Mouse (Mus musculus): ENCODE results near the gene Olfr1220. TPM values are rescaled to one million over a fixed set of nuclear protein-coding genes. Genes with fewer than 3 reads are reported as not detected.

Gene Olfr1220
- not detected for polyA plus RNA-seq (2014; fragmentation: Illumina TruSeq; extraction: RNeasy Lipid Tissue Mini Kit (QIAGEN cat#74804); ENCODE audit: low read depth, low replicate concordance)

GRCm38 (mm10) chr2:89106735-89107134 is at the start of gene Olfr1220:
Olfr1220 (minus strand) TSS chr2:89106835.

DNA sequence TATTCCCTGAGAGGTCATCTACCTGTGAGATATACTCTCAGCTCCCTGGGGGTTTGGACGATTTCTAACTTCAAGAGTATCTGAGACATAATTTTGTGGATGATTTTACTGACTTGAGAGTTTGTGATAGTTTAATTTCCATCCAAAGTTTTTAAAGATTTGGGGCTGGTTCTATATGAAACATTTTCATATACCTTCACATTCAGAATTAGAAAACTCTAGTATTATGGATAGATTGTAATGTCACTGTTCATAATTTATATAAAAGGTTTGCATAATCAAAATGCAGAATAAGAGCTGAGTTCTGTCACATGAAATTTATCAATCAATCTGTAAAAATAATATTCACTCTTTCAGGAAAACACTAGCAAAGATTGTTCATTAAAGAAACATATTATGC is 44.8 kb upstream of the Olfr1220 start, which contains the start of gene Olfr1223:
Olfr1223 (minus strand) TSS at position 101 of the 400 bp plus-strand sequence.

DNA sequence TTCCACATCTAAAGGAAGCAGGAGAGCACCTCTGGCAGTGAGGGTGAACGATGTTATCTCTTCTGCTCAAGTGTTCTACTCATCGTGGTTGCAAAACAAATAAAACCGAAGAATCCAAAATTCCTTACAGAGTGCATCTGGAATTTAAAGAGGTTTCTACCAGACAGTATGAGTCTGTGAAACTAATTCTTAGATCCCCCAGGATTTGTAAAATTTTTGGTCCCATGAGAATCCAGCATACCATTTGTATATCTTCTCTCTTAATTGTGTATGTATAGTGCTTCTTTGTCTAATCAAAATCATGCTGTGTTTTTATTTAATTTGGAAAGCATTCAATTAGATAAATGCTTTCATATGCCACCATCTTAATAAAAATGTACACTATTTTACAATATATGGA is 26.3 kb upstream of the Olfr1220 start, which contains the start of gene Olfr1222:
Olfr1222 (minus strand) TSS at position 101 of the 400 bp plus-strand sequence.

GRCm38 (mm10) chr2:89117183-89117582 is 10.5 kb upstream of the Olfr1220 start, which contains the start of gene Olfr1221:
Olfr1221 (minus strand) TSS chr2:89117283.

DNA sequence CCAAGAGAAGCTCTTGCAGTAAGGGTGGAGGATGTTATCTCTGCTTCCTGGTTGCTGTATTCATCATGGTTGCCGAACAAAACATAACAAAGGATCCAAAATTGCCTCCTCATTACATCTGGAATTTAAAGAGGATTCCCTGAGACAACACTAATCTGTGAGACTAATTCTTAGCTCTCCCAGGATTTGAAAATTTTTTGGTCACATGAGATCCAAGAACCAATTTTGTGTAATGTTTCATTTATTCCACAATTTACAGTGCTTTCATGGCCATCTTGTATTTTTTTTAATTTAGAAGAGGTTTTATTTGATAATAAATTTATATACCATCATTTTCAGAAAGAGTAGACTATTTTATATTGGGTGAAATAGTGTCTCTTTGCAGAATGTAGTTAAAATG is 23.2 kb downstream of the Olfr1220 start, which contains the start of gene Olfr1219:
Olfr1219 (minus strand) TSS at position 101 of the 400 bp plus-strand sequence.

GRCm38 (mm10) chr2:89061087-89061486 is 45.5 kb downstream of the Olfr1220 start, which contains the start of gene Olfr1218:
Olfr1218 (minus strand) TSS chr2:89061187.

Other genes with a start within 250 kb of the Olfr1220 start
- gene Olfr1206, start 243.6 kb downstream of the Olfr1220 start, polyA plus RNA-seq (2014; fragmentation: Illumina TruSeq; extraction: RNeasy Lipid Tissue Mini Kit (QIAGEN cat#74804); ENCODE audit: low read depth, low replicate concordance): not detected
- gene Olfr1208, start 204.5 kb downstream of the Olfr1220 start, polyA plus RNA-seq (2014; fragmentation: Illumina TruSeq; extraction: RNeasy Lipid Tissue Mini Kit (QIAGEN cat#74804); ENCODE audit: low read depth, low replicate concordance): not detected
- not detected for gene Olfr1209, start 191.7 kb downstream of the Olfr1220 start, polyA plus RNA-seq (2014; fragmentation: Illumina TruSeq; extraction: RNeasy Lipid Tissue Mini Kit (QIAGEN cat#74804); ENCODE audit: low read depth, low replicate concordance)
- gene Olfr1211, start 168.7 kb downstream of the Olfr1220 start, polyA plus RNA-seq (2014; fragmentation: Illumina TruSeq; extraction: RNeasy Lipid Tissue Mini Kit (QIAGEN cat#74804); ENCODE audit: low read depth, low replicate concordance): not detected
- not detected for gene Olfr1212, start 152.9 kb downstream of the Olfr1220 start, polyA plus RNA-seq (2014; fragmentation: Illumina TruSeq; extraction: RNeasy Lipid Tissue Mini Kit (QIAGEN cat#74804); ENCODE audit: low read depth, low replicate concordance)
- not detected for gene Gm13762, start 126.6 kb downstream of the Olfr1220 start, polyA plus RNA-seq (2014; fragmentation: Illumina TruSeq; extraction: RNeasy Lipid Tissue Mini Kit (QIAGEN cat#74804); ENCODE audit: low read depth, low replicate concordance)
- gene Olfr1214, start 114.2 kb downstream of the Olfr1220 start, polyA plus RNA-seq (2014; fragmentation: Illumina TruSeq; extraction: RNeasy Lipid Tissue Mini Kit (QIAGEN cat#74804); ENCODE audit: low read depth, low replicate concordance): not detected
- gene Olfr1215, start 99.9 kb downstream of the Olfr1220 start, polyA plus RNA-seq (2014; fragmentation: Illumina TruSeq; extraction: RNeasy Lipid Tissue Mini Kit (QIAGEN cat#74804); ENCODE audit: low read depth, low replicate concordance): not detected
- not detected for gene Olfr1216, start 88.5 kb downstream of the Olfr1220 start, polyA plus RNA-seq (2014; fragmentation: Illumina TruSeq; extraction: RNeasy Lipid Tissue Mini Kit (QIAGEN cat#74804); ENCODE audit: low read depth, low replicate concordance)
- gene Olfr1217, start 74.8 kb downstream of the Olfr1220 start, polyA plus RNA-seq (2014; fragmentation: Illumina TruSeq; extraction: RNeasy Lipid Tissue Mini Kit (QIAGEN cat#74804); ENCODE audit: low read depth, low replicate concordance): not detected
- gene Olfr1218, start 45.6 kb downstream of the Olfr1220 start, polyA plus RNA-seq (2014; fragmentation: Illumina TruSeq; extraction: RNeasy Lipid Tissue Mini Kit (QIAGEN cat#74804); ENCODE audit: low read depth, low replicate concordance): not detected
- gene Olfr1219, start 23.3 kb downstream of the Olfr1220 start, polyA plus RNA-seq (2014; fragmentation: Illumina TruSeq; extraction: RNeasy Lipid Tissue Mini Kit (QIAGEN cat#74804); ENCODE audit: low read depth, low replicate concordance): not detected
- gene Olfr1221, start 10.4 kb upstream of the Olfr1220 start, polyA plus RNA-seq (2014; fragmentation: Illumina TruSeq; extraction: RNeasy Lipid Tissue Mini Kit (QIAGEN cat#74804); ENCODE audit: low read depth, low replicate concordance): not detected
- not detected for gene Olfr1222, start 26.2 kb upstream of the Olfr1220 start, polyA plus RNA-seq (2014; fragmentation: Illumina TruSeq; extraction: RNeasy Lipid Tissue Mini Kit (QIAGEN cat#74804); ENCODE audit: low read depth, low replicate concordance)
- gene Olfr1223, start 44.7 kb upstream of the Olfr1220 start, polyA plus RNA-seq (2014; fragmentation: Illumina TruSeq; extraction: RNeasy Lipid Tissue Mini Kit (QIAGEN cat#74804); ENCODE audit: low read depth, low replicate concordance): not detected
- not detected for gene Olfr1224-ps1, start 57.3 kb upstream of the Olfr1220 start, polyA plus RNA-seq (2014; fragmentation: Illumina TruSeq; extraction: RNeasy Lipid Tissue Mini Kit (QIAGEN cat#74804); ENCODE audit: low read depth, low replicate concordance)
- gene Olfr1225, start 67.8 kb upstream of the Olfr1220 start, polyA plus RNA-seq (2014; fragmentation: Illumina TruSeq; extraction: RNeasy Lipid Tissue Mini Kit (QIAGEN cat#74804); ENCODE audit: low read depth, low replicate concordance): not detected
- gene Olfr1226, start 93.2 kb upstream of the Olfr1220 start, polyA plus RNA-seq (2014; fragmentation: Illumina TruSeq; extraction: RNeasy Lipid Tissue Mini Kit (QIAGEN cat#74804); ENCODE audit: low read depth, low replicate concordance): not detected
- not detected for gene Olfr1228, start 147.2 kb upstream of the Olfr1220 start, polyA plus RNA-seq (2014; fragmentation: Illumina TruSeq; extraction: RNeasy Lipid Tissue Mini Kit (QIAGEN cat#74804); ENCODE audit: low read depth, low replicate concordance)
- not detected for gene Olfr1229, start 181.2 kb upstream of the Olfr1220 start, polyA plus RNA-seq (2014; fragmentation: Illumina TruSeq; extraction: RNeasy Lipid Tissue Mini Kit (QIAGEN cat#74804); ENCODE audit: low read depth, low replicate concordance)
- gene Olfr1230, start 190.4 kb upstream of the Olfr1220 start, polyA plus RNA-seq (2014; fragmentation: Illumina TruSeq; extraction: RNeasy Lipid Tissue Mini Kit (QIAGEN cat#74804); ENCODE audit: low read depth, low replicate concordance): not detected
- not detected for gene Olfr1231, start 200.2 kb upstream of the Olfr1220 start, polyA plus RNA-seq (2014; fragmentation: Illumina TruSeq; extraction: RNeasy Lipid Tissue Mini Kit (QIAGEN cat#74804); ENCODE audit: low read depth, low replicate concordance)
- gene Olfr1232, start 222.8 kb upstream of the Olfr1220 start, polyA plus RNA-seq (2014; fragmentation: Illumina TruSeq; extraction: RNeasy Lipid Tissue Mini Kit (QIAGEN cat#74804); ENCODE audit: low read depth, low replicate concordance): not detected
- not detected for gene Olfr1233, start 235.6 kb upstream of the Olfr1220 start, polyA plus RNA-seq (2014; fragmentation: Illumina TruSeq; extraction: RNeasy Lipid Tissue Mini Kit (QIAGEN cat#74804); ENCODE audit: low read depth, low replicate concordance)

Data from adrenal gland, adult 10 weeks (tissue).